Mouse (Mus musculus) myocyte (in vitro differentiated cells): ENCODE data around the gene Serpinb2. TPM values are rescaled to one million over a fixed set of nuclear protein-coding genes. Genes with fewer than 3 reads are reported as not detected.

Experiments
- H3K27me3 ChIP-seq: one replicate; pipeline ENCODE4 v1.6.1; 2011; ENCODE audit not compliant: control insufficient read depth, insufficient read depth, insufficient read length
- H3K36me3 ChIP-seq: one replicate; pipeline ENCODE4 v1.6.1; 2011; ENCODE audit not compliant: control insufficient read depth, insufficient read depth
- H3K4me2 ChIP-seq: one replicate; pipeline ENCODE4 v1.6.1; 2011; ENCODE audit warnings: low read depth, control low read depth
- H3K4me3 ChIP-seq: one replicate; pipeline ENCODE4 v1.5.1; 2011; ENCODE audit warnings: mild to moderate bottlenecking, control low read depth, moderate library complexity
- H3K79me2 ChIP-seq: one replicate; pipeline ENCODE4 v1.6.1; 2011; ENCODE audit not compliant: control insufficient read depth, insufficient read depth
- H3ac ChIP-seq: one replicate; pipeline ENCODE4 v1.6.1; 2011; ENCODE audit not compliant: control insufficient read depth, insufficient read length
- CEBPB ChIP-seq: IDR thresholded peaks from 2 replicates; pipeline ENCODE4 v1.6.1; 2011; ENCODE audit warnings: mild to moderate bottlenecking, moderate library complexity; ENCODE audit not compliant: poor library complexity, insufficient read depth, severe bottlenecking
- E2F4 ChIP-seq: IDR thresholded peaks from one replicate; pipeline ENCODE4 v1.6.1; 2011; ENCODE audit warnings: mild to moderate bottlenecking, control low read depth, moderate library complexity; ENCODE audit not compliant: insufficient read depth
- MAX ChIP-seq: IDR thresholded peaks from one replicate; pipeline ENCODE4 v1.6.1; 2011; ENCODE audit warnings: low read depth, mild to moderate bottlenecking, control low read depth
- MYOD1 ChIP-seq, 3 experiments: IDR thresholded peaks; one replicate each; pipeline ENCODE4 v1.6.1; 2011; ENCODE audit warnings: control low read depth in 2 of 3, low read depth in 2 of 3, mild to moderate bottlenecking in 2 of 3, moderate library complexity in 1 of 3; ENCODE audit not compliant: insufficient read length in 2 of 3, control insufficient read depth in 1 of 3
- MYOG ChIP-seq, 3 experiments: IDR thresholded peaks; one replicate each; pipeline ENCODE4 v1.6.1; 2011; ENCODE audit warnings: control low read depth in 2 of 3, low read depth in 2 of 3, mild to moderate bottlenecking in 2 of 3; ENCODE audit not compliant: insufficient read length in 2 of 3, control insufficient read depth in 1 of 3, insufficient read depth in 1 of 3
- POLR2A ChIP-seq: IDR thresholded peaks from one replicate; pipeline ENCODE4 v1.6.1; 2011; ENCODE audit warnings: low read depth, mild to moderate bottlenecking, control low read depth, moderate library complexity; ENCODE audit not compliant: insufficient read length
- POLR2AphosphoS2 ChIP-seq: IDR thresholded peaks from one replicate; pipeline ENCODE4 v1.6.1; 2011; ENCODE audit warnings: low read depth, control low read depth; ENCODE audit not compliant: insufficient read length
- REST ChIP-seq: IDR thresholded peaks from one replicate; pipeline ENCODE4 v1.6.1; 2011; ENCODE audit warnings: mild to moderate bottlenecking, control low read depth, moderate library complexity; ENCODE audit not compliant: insufficient read depth, insufficient read length
- SRF ChIP-seq: IDR thresholded peaks from one replicate; pipeline ENCODE4 v1.6.1; 2011; ENCODE audit warnings: low read depth; ENCODE audit not compliant: control insufficient read depth, insufficient read length
- TCF12 ChIP-seq: IDR thresholded peaks from one replicate; pipeline ENCODE4 v1.6.1; 2011; ENCODE audit warnings: mild to moderate bottlenecking, control low read depth; ENCODE audit not compliant: poor library complexity, insufficient read depth, severe bottlenecking
- TCF3 ChIP-seq: IDR thresholded peaks from one replicate; pipeline ENCODE4 v1.6.1; 2011; ENCODE audit warnings: low read depth, control low read depth; ENCODE audit not compliant: insufficient read length
- USF1 ChIP-seq: IDR thresholded peaks from one replicate; pipeline ENCODE4 v1.6.1; 2011; ENCODE audit warnings: low read depth, mild to moderate bottlenecking, control low read depth, moderate library complexity
- polyA plus RNA-seq: library from polyadenylated mRNA; unstranded; fragments of >200 nt; fragmentation: generic; extraction: Trizol; gene quantifications from one replicate; pipeline ENCODE4 v1.2.1, GENCODE M21; 2012; ENCODE audit warnings: missing spikeins

The Serpinb2 gene
- polyA plus RNA-seq, 1 experiment, result 0.06 TPM

- Histone ChIP-seq H3K36me3 (no peaks in the 10 kb centered on the region), H3K4me2 (no peak overlapping the region), H3ac (no peak overlapping the region), H3K4me3 (no peak overlapping the region), H3K27me3 (no peaks in the 10 kb centered on the region), H3K79me2 (no peaks in the 10 kb centered on the region)
- TF ChIP-seq MYOD1 (IDR thresholded peaks at IDR 0.05; ENCODE audit: control insufficient read depth in 1 of 3, insufficient read length in 2 of 3, low read depth in 2 of 3) (peak in 2 of 3 experiments; percentile 22 to 48), REST (no peak)
Measured at GRCm38 (mm10) chr1:107537435-107537834, 26.2 kb downstream of the Serpinb2 start.

- Histone ChIP-seq H3K79me2 (no peaks in the 10 kb centered on the region), H3K4me3 (no peak overlapping the region), H3K27me3 (no peaks in the 10 kb centered on the region), H3K36me3 (no peaks in the 10 kb centered on the region), H3K4me2 (no peak overlapping the region), H3ac (no peak overlapping the region)
- TF ChIP-seq POLR2A (no peak), REST (no peak), MAX (no peak)
Measured at GRCm38 (mm10) chr1:107559494-107559893, 48.3 kb downstream of the Serpinb2 start.

- no peaks in the 10 kb centered on the region for H3K27me3 ChIP-seq
Measured at GRCm38 (mm10) chr1:107562110-107562509, 50.9 kb downstream of the Serpinb2 start.

GRCm38 (mm10) chr1:107565644-107566043, 54.4 kb downstream of the Serpinb2 start:
- Histone ChIP-seq H3ac (no peak overlapping the region), H3K27me3 (no peaks in the 10 kb centered on the region), H3K79me2 (no peaks in the 10 kb centered on the region), H3K36me3 (no peaks in the 10 kb centered on the region), H3K4me3 (no peak overlapping the region), H3K4me2 (no peak overlapping the region)
- TF ChIP-seq MYOG (IDR thresholded peaks at IDR 0.05; ENCODE audit: control insufficient read depth in 1 of 3, insufficient read depth in 1 of 3, insufficient read length in 2 of 3, low read depth in 2 of 3), result no peak
- no peak for TF ChIP-seq POLR2AphosphoS2
- TF ChIP-seq MAX, result no peak
- no peak for TF ChIP-seq E2F4
- TF ChIP-seq SRF, result no peak
- no peak for TF ChIP-seq TCF3
- no peak for TF ChIP-seq REST
- TF ChIP-seq CEBPB, result no peak
- TF ChIP-seq POLR2A, result no peak
- no peak for TF ChIP-seq TCF12
- no peak for TF ChIP-seq MYOD1 (IDR thresholded peaks at IDR 0.05; ENCODE audit: control insufficient read depth in 1 of 3, insufficient read length in 2 of 3, low read depth in 2 of 3)
- no peak for TF ChIP-seq USF1

More at GRCm38 (mm10) chr1:107562110-107562509, 50.9 kb downstream of the Serpinb2 start:
- TF ChIP-seq SRF (no peak), CEBPB (no peak), POLR2A (no peak), USF1 (no peak), E2F4 (no peak), REST (no peak), TCF12 (no peak), MYOG (IDR thresholded peaks at IDR 0.05; ENCODE audit: control insufficient read depth in 1 of 3, insufficient read depth in 1 of 3, insufficient read length in 2 of 3, low read depth in 2 of 3) (no peak), TCF3 (no peak), MAX (no peak), POLR2AphosphoS2 (no peak), MYOD1 (IDR thresholded peaks at IDR 0.05; ENCODE audit: control insufficient read depth in 1 of 3, insufficient read length in 2 of 3, low read depth in 2 of 3) (no peak)
- Histone ChIP-seq H3K36me3 (no peaks in the 10 kb centered on the region), H3ac (no peak overlapping the region), H3K79me2 (no peaks in the 10 kb centered on the region), H3K4me3 (no peak overlapping the region), H3K4me2 (no peak overlapping the region)

- Histone ChIP-seq H3K79me2 (no peaks in the 10 kb centered on the region), H3K4me2 (no peak overlapping the region), H3ac (no peak overlapping the region), H3K36me3 (no peaks in the 10 kb centered on the region), H3K4me3 (no peak overlapping the region), H3K27me3 (no peaks in the 10 kb centered on the region)
- TF ChIP-seq TCF3 (no peak), USF1 (no peak), POLR2AphosphoS2 (no peak), MAX (no peak), E2F4 (no peak)
Measured at GRCm38 (mm10) chr1:107576094-107576493, 64.9 kb downstream of the Serpinb2 start.
